Mouse (Mus musculus) yolk sac, embryonic 10.5 days (tissue): ENCODE results near the gene Ankrd34a.
A peak's percentile ranks its signal among the peaks of the same experiment; 100 is the strongest.

Experiments
- DNase-seq: peaks from one replicate; pipeline ENCODE4 v3.0.0-alpha.2; 2017; ENCODE audit warnings: low spot score

Ankrd34a gene

GRCm38 (mm10) chr3:96596228-96596707, at the start of gene Ankrd34a:
TSS of gene Ankrd34a (plus strand) at chr3:96596636.
- no peak for DNase-seq

GRCm38 (mm10) chr3:96546880-96547279, 49.6 kb upstream of the Ankrd34a start:
- DNase-seq: no peak

GRCm38 (mm10) chr3:96547389-96547960, 49.0 kb upstream of the Ankrd34a start:
- DNase-seq: no peak

GRCm38 (mm10) chr3:96548824-96549223, 47.6 kb upstream of the Ankrd34a start:
- DNase-seq: no peak

- no peak for DNase-seq
Observed at GRCm38 (mm10) chr3:96549346-96549745, 47.1 kb upstream of the Ankrd34a start.

GRCm38 (mm10) chr3:96551203-96551602, 45.2 kb upstream of the Ankrd34a start:
- no peak for DNase-seq

- no peak for DNase-seq
Observed at GRCm38 (mm10) chr3:96551890-96552289, 44.5 kb upstream of the Ankrd34a start.

GRCm38 (mm10) chr3:96553601-96554000, 42.8 kb upstream of the Ankrd34a start:
- DNase-seq: no peak

GRCm38 (mm10) chr3:96554251-96554650, 42.2 kb upstream of the Ankrd34a start:
- DNase-seq: no peak

- DNase-seq: no peak
Observed at GRCm38 (mm10) chr3:96555041-96555596, 41.3 kb upstream of the Ankrd34a start.

- no peak for DNase-seq
Observed at GRCm38 (mm10) chr3:96555999-96556614, 40.3 kb upstream of the Ankrd34a start.

GRCm38 (mm10) chr3:96556651-96557635, 39.5 kb upstream of the Ankrd34a start:
- DNase-seq: no peak

GRCm38 (mm10) chr3:96557694-96558093, 38.7 kb upstream of the Ankrd34a start, which contains the start of gene Txnip:
TSS of gene Txnip (plus strand) at chr3:96557957.
- DNase-seq: peak; percentile 99

GRCm38 (mm10) chr3:96558159-96558558, 38.3 kb upstream of the Ankrd34a start:
- DNase-seq: peak; percentile 69

- no peak for DNase-seq
Observed at GRCm38 (mm10) chr3:96558668-96559196, 37.7 kb upstream of the Ankrd34a start.

GRCm38 (mm10) chr3:96559398-96559910, 37.0 kb upstream of the Ankrd34a start:
- no peak for DNase-seq

GRCm38 (mm10) chr3:96559911-96560850, 36.3 kb upstream of the Ankrd34a start:
- DNase-seq: no peak

GRCm38 (mm10) chr3:96560881-96561668, 35.4 kb upstream of the Ankrd34a start:
- DNase-seq: no peak

GRCm38 (mm10) chr3:96561946-96562681, 34.3 kb upstream of the Ankrd34a start:
- DNase-seq: no peak
